Mouse (Mus musculus) common myeloid progenitor, adult 5-6 weeks (primary cell): ENCODE measurements around the gene Lif. TPM values are rescaled to one million over a fixed set of nuclear protein-coding genes. Genes with fewer than 3 reads are reported as not detected.

Experiments
- ATAC-seq: replicated peaks from 2 replicates; pipeline ENCODE4 v1.8.0; 2016; ENCODE audit warnings: low read depth, mild to moderate bottlenecking, moderate TSS enrichment, inconsistent platforms; ENCODE audit not compliant: poor library complexity, severe bottlenecking
- total RNA-seq: library from RNA; stranded (forward); fragments of 200-1000, 187-1606 nt; gene quantifications from 2 replicates; pipeline ENCODE4 v1.2.3, GENCODE M21; 2017

Lif gene
- total RNA-seq, 1 experiment from 2014 or later, result 1.1 TPM

DNA sequence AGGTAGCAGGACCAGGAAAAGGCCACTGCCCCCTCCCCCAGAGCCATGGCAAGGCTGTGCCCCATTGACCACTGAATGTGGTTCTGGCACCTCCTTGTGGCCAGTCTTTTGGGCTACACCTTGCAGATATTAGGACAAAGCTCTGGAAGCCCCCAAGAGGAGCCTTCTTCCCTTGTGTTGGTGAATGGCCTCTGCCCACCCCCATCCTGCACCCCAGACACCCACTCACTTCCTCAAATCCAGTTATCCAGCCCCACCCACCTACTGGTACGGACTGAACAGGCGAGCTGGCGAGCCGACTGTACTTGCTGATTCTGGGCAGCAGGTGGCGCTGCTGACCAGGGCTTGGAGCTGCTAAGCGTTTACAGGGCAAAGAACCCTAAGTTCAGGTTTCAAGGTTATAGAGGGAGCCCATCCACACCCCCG is 1.3 kb downstream of the Lif start:
- ATAC-seq, result peak; percentile 72

DNA sequence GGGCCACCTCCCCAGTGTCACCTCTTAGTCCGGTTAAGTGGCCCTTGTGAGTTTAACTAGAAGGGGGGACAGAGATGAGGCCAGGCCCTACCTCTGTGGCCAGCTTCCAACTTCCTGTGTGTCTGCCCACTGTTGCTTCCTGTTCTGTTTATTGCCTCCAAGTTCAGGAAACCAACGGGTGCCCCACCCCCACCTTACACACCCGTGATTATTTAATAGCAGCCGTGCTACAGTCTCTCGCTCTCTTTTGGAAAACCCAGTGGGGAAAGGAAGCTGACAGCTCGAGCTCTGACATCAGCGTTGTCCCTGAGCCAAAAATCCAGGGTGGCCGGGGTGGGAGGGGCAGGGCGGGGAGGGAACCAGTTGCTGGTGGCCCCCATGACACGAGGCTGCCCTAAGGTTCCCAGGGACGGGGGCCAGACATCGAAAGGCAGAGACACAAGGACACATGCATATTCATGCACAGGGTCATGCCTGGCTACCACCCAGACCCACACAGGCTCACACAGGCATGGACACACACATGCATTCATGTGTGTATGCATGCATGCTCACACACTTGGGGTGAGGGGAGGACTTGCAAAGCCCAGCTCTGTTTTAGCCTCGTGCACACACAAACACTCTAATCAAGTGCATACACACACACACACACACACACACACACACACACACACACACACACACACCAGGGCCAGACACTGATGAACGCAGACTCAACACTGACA is 3.3 kb downstream of the Lif start:
- ATAC-seq, result peak; percentile 23

DNA sequence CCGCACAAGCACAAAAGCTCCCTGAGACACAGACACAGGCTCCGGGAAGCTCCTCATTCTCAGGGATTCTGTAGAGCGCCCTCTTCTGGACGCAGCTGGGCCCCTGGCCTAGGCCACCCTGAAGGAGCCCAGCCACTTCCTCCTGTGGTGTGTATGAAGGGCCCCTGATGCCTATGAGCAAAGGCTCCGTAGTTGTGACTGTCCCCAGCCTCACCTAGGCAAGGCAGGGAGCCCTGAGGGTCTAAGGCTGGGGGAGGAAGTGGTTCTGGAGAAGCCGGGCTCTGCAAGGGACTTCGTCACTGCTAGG is 3.8 kb downstream of the Lif start:
- ATAC-seq, result peak; percentile 52

DNA sequence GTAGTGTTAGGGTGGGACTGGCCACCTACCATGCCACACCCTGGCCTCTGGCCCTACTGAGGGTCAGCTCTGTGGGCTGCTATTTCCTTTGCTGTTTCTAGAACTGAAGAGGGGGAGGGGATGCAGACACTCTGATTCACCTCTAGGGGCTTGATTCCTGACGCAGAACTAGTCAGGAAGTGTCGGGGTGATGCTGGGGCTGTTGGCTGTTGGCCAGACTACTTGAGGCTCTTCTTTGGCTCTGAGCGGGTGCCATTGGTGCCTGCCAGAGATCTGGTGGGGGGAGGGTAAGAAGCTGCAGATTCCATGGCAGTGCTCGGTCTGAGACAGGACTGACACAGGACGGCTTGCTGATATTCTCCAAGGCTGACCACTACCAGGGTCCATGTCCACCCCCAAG is 4.6 kb downstream of the Lif start:
- ATAC-seq, result peak; percentile 17

DNA sequence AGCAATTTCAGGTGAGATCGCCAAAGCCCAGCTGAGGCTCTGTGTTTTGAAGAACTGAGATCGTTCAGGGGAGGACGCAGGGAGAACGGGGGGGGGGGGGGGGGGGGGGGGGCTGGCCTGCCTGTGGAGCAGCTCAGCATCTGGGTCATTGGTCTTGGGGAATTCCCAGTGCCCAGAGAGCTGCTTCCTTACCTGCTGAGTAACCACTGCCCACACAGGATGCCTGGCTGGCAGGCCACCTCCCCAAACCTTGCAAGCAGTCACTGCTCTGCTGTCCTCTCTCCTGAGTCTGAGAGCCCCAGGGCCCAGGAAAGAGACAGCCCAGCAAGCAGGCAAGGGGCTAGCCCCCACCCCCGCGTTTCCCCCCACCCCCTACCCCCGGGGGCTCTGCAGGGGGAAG is 5.5 kb downstream of the Lif start:
- ATAC-seq, result no peak

DNA sequence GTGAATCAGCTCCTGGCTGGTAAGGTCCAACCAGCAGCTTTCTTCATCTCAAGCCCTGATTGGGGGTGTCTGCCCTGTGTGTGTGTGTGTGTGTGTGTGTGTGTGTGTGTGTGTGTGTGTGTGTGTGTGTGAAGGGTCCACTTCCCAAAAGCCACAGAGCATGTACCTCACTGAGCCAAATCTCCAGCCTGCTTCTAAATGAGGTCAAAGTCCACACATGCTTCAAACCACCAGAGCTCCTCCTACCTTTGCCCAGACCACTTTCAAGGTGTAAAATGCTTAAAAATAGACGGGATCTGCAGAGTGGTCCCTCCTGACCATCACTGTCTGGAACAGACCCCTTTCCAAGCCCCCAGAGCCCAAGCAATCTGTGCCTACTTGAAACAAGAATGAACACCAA is 5.9 kb downstream of the Lif start:
- ATAC-seq, result no peak

DNA sequence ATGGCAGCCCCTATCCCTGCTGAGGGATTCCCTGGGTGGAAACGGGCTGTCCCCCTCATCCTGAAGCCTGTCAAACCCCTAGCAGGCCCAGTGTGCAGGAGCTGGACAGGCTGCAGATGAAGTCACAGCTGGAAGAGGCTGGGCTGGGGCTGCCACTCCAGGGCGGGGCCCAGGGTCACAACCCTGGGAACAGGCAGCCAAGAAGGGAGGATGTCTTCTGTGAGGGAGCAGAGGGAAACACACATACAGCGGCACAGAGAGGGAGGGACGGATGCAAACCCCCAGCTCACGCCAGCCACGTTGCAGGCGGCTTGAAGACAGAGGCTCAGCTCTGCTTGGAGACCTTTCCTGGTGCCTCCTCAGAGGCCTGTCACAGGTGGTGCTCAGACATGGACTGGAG is 6.7 kb downstream of the Lif start:
- ATAC-seq, result no peak

DNA sequence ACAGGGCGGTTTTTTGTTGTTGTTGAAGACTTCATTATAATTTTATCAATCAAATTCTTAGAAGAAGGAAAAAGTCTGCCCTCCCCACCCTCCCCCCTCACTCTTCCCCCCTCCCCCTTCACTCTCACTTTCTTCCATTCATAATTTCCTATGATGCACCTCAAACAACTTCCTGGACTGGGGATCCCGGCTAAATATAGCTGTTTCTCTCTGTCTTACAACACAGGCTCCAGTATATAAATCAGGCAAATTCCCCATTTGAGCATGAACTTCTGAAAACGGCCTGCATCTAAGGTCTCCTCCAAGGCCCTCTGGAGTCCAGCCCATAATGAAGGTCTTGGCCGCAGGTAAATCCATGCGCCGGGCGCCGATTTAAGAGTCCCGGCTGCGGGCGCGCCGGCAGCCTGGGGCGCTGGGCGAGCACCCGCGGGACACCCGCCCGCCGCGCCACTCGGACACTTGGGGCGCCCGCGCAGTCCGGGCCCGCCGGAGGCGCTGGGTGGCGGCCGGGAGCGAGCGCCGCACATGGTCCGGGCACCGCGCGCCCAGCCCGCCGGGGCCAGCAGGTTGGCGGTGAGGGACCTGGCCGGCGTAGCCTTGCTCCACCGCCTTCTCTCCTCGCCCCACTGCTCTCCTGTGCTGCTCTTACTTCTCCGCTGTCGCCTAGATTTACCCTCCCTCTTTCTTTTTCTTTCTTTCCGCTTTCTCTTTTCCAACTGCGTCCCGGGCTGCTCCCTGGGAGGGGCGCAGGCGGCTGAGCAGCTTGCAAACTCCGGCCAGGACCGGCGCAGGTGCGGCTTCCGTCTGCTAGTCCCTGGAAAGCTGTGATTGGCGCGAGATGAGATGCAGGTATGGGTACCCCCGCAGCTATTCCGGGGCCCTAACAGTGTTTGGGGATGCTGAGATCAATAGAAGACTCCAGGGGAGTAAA is 9.2 kb downstream of the Lif start:
- no peak for ATAC-seq

DNA sequence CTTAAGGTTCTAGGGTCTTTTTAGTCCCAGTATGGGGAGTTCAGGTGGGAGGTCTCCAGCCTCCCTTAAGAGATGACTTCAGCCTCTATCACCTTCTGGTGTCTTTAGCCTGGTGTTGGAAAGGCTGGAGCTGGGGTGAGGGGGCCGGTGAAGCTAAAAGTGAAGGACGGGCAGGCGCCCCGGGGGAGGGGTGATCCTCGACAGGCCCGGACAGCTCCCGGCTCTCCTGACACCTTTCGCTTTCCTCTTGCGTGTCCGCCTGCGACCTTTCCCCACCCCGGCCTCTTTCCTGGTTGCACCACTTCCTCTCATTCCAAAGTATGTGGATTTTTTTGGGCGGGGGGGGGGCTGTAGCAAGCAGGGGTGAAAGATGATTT is 9.8 kb downstream of the Lif start:
- no peak for ATAC-seq

DNA sequence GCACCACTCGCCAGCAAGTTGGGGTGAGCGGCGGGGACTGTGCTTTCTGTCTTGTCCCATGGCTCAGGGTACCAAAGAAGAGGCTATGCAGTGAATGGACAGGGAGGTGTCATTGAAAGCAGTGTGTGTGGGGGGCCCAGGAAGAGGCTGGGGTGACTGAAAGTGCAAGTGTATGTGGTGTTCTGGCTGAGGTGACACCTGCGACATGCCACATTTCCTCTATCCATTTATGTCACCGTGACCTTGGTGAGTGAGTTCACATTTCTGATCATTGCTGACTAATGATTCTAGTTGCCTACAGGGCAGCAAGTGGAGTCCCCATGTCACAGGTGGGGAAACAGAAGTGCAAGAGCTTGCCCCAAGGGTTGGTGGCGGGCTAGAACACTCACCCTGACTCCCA is 11.1 kb downstream of the Lif start:
- ATAC-seq, result no peak

DNA sequence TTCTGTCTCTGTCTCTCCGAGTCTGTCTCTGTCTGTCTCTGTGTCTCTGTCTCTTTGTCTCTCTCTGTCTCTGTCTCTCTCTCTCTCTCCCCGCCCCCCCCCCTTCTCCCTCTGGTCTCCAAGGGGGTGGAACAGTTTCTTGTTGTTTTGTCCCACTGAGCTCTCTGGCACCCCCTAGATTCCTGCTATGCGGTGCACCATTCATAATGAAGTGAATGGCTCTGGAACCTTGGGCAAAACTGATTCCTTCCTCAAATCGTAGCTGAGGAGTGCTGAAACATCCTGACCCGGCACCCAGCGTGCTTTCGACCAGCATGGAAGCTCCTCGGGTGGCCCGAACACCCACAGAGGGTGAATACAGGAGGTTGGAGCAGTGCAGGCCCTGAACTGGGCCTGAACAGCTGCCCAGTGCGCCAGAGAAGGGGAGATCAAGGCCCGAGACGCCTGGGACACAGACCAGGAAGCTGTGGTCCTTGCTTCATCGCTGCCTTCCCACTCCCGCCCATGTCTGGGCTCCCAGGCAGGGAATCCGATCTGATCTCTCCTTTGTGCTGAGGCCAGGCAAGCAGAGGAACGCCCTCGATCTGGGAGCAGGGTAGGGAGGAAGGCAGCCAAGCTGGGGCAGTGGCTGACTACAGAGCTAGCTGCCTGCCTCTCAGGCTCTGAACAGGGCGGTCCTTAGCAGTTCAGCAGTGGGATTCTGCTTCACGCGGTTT is 13.5 kb downstream of the Lif start:
- peak; percentile 65; the same call in 1 of the 2 replicates for ATAC-seq

DNA sequence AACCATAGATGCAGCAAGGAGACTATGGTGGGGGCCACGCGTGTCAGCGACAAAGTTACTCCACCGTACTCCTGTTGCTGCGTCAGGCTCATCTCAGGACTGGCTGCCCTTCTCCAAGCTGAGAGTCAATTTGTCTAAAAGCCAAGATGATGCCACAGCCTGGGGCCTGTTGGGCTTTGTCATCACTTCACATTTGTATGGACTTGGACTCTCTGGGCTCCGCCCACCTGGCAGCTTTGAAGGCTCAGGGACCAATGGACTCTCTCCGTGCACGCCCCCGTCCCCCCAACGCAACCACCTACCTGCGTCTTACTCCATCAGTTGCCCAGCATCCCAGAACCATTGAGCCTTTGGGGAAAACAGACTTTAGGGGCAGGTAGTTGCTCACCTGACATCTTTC is 14.2 kb downstream of the Lif start:
- ATAC-seq, result no peak

DNA sequence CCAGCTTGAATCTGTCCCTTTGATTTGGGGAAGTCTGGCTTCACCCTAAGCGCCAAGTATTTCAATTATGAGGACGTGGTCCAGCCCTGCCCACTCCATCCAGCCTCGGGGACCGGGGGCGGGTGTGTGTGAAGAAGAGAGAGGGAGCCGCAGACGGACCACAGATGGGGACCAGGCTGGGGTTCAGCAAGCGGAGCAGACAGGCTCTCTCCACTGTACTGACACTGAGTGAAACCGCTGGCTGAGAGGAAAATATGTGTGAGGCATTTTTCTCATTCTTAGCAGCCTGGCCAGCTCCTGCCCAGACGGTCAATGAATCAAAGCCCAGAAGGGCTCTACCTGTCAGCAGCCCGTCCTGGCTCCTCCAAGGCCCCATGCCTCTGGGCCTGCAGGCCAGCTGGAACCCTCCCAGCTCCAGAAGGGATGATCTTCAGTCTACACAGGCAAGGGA is 19.1 kb downstream of the Lif start:
- ATAC-seq, result no peak

DNA sequence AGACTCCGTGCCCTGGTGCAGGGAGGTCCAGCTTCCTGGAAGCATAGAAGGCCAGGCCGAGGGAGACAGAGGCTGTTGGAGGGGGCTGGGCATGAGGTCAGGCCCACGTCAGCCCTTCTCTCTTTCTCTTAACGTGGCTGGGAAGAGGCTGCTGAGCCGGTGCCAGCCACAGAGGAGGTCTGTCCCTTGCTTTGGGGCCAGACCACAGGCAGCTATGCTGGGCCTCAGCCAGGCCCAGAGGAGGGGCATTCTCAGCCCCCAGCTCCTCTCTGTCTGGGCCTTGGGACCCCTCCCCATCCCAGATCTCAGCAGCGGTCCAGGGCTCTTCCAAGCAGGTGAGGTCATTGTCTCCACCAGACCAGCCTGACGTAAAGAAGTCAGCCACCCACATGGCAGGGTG is 22.6 kb downstream of the Lif start:
- ATAC-seq, result no peak

DNA sequence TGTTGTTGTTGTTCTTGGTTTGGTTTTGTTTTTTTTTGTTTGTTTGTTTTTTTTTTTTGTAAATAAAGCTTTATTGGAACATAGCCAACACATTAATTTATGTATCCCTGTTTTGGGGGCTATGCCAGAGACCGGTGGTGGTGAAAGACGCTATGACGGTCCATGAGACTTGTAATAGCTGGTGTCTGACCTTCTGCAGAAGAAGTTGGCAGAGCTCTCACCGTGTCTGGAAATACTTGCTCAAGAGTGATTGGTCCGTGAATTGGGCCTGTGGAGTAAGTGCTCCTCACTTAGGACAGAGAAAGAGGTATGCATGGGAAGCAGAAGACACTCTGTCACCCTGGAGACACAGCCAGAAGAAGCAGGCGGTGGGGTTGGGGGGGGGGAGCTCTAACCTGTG is 24.5 kb downstream of the Lif start:
- ATAC-seq, result no peak

DNA sequence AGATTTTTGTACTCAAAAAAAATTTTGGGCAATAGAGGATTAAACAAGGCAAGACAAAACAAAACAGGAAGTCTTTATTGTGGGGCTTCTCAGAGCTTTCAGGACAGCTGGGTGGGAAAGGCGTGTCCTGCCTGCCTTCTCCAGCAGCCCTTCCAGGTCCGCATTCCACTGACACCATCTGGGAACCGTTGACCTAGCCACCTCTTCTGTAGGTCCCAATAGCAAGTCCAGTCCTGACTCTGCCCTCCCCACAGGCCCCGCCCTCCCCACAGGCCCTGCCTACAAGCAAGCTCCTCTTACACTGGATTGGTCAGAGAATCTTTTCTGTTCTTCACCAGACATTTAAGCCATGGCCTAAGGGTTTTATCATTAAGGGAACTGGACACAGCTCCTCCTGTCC is 26.3 kb downstream of the Lif start:
- ATAC-seq, result no peak

DNA sequence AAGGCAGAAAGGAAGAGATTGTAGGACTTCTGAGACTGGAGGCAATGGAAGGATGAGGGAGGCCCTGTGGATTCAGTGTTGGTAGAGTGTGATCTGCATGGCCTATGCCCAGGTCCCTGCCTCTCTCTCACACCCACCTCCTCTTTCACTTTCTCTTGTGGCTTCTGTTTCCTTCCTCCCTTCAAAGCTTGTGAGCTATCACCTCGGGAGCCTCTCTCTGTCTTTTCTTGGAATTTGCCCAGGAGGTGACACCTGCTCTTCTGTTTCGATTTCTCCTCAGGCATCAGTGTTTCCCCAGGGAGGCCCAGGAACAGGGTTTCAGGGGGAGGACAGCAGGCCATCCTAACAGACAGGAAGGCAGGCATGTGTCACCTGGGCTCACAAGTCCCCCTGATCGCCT is 31.9 kb downstream of the Lif start:
- peak; percentile 69 for ATAC-seq

DNA sequence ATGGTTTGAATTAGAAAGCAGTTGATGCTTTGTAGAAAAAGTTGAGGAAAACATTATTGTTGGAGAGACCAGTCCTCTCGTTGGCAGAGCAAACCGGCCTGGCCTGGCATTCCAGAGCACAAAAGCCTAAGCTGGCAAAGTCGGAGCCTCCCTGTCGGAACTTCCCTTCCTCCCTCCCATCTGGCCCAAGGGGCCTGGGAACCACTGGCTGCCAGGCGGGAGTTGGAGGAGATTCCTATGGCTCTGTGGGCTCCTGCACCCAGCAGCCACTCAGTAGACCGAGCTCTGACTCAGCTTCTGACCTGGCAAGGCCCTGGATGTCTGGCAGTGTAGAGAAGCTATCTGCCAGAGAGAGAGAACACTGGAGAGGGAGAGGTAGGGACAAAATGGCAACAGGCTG is 34.3 kb downstream of the Lif start:
- no peak for ATAC-seq

DNA sequence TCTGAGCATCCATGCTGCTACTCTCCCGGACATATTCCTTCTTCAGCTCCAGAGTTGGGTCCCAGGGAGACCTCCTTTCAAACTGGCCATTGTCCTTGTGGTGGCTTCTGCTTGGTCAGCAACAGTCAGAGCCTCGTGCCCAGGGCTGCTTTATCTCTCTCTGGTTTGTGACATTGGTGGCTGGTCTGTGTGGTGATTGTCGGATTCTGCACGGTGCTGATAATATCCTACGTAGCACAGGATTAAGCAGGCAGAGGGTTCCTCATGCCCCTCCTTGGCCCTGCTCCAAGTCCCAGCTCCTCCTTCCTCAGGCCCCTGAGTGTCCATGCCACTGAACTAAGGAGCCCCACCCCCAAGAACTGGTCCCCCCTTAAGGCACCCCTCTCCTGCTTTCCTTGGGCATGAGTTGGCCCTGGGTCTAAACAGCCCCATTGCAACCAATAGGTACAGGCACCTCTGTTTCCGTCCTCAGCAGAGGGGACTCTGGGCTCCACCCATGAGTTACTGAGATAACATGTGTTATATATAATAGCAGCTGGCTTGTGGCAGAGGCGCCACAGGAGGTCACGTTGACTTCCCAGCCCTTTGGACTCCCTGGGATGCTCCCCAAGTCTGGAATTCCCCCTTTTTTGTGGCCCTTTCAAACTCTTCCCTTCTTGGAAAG is 35.0 kb downstream of the Lif start:
- peak; percentile 26 for ATAC-seq

DNA sequence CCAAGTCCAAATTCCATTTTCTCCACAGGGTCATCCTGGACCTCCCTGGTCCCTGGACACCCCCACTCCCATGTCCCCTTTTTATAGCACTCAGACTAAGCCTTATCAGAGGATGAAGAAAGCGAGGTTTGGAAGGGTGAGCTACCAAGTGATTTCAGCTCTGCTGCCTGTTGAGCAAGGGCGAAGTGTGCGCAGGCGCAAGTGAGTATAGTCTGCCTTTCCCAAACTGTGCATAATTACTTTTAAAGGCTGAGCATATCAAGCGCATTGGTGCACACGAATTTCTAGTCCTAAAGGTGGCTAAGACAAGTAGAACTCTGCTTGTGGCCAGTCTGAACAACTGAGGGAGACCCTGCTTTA is 35.5 kb downstream of the Lif start:
- no peak for ATAC-seq

DNA sequence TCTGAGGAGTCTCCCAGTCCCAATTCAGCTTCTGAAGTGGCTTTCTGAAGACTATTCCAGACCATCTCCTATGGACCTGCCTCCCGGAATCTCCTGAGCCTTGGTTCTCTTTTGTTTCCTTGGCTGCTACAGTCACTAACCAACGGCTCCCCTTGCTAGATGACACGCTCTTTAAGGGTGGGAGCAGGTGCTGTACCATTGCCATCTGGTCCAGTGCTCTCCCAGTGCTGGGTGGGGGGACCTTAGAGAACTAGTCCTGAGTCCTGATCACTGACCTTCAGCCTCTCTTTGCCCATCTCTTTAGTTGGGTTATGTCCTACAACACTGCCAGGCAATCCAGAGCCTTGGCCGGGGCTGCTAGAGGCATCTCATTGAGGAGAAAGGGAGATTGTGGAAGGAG is 36.1 kb downstream of the Lif start:
- ATAC-seq, result no peak
